Mouse (Mus musculus) erythroblast, embryonic 14.5 days (primary cell): ENCODE results near the gene Tulp2.

Experiments
- GATA1 ChIP-seq: IDR thresholded peaks from 2 replicates; pipeline ENCODE4 v1.6.1; 2012; ENCODE audit warnings: low read length, inconsistent platforms, mixed read lengths
- TAL1 ChIP-seq: IDR thresholded peaks from 3 replicates; pipeline ENCODE4 v1.6.1; 2012; ENCODE audit warnings: low read length, inconsistent platforms, mixed read lengths

- TF ChIP-seq TAL1: no peak
- TF ChIP-seq GATA1: no peak
Measured at GRCm38 (mm10) chr7:45571966-45572365, 90.3 kb downstream of the Tulp2 start.
